Comparison of ENCODE assay signal across 16 mouse cellular contexts in genomic region chr16:56008862-56009261, GRCm38 (mm10).
"Had no signal": no experiment of that assay in that cellular context is flagged by ENCODE, and none has a peak within 500 bp of the region (broad histone marks: within the 10 kb centered on the region; RNA-seq: fewer than 3 reads in every experiment).

No protein-coding gene starts in this region.

- DNase-seq: retina, postnatal 1 day; right cerebral cortex, adult 18-20 months; right cerebral cortex, postnatal 14 days; right cerebral cortex, postnatal 25 days; right cerebral cortex, postnatal 4 days; spleen, adult 18-20 months; thymus, adult 18-20 months; thymus, adult 2 months; thymus, postnatal 14 days; thymus, postnatal 25 days; thymus, postnatal 36 days; thymus, postnatal 4 days had no signal

- H3K4me1 ChIP-seq: neural tube, embryonic 13.5 days; neural tube, embryonic 15.5 days; stomach, embryonic 15.5 days had no signal

- H3K4me3 ChIP-seq: neural tube, embryonic 13.5 days; neural tube, embryonic 15.5 days; stomach, embryonic 15.5 days had no signal

- H3K27ac ChIP-seq: neural tube, embryonic 13.5 days; neural tube, embryonic 15.5 days; stomach, embryonic 15.5 days; stomach, postnatal 0 days had no signal

- H3K9me3 ChIP-seq: neural tube, embryonic 13.5 days; neural tube, embryonic 15.5 days; stomach, embryonic 15.5 days had no signal

- H3K9ac ChIP-seq: neural tube, embryonic 13.5 days; neural tube, embryonic 15.5 days; stomach, embryonic 15.5 days had no signal

- H3K27me3 ChIP-seq: neural tube, embryonic 13.5 days; neural tube, embryonic 15.5 days; stomach, embryonic 15.5 days had no signal
